Mouse (Mus musculus): Measurements from ENCODE around the gene Hdac9.

DNA sequence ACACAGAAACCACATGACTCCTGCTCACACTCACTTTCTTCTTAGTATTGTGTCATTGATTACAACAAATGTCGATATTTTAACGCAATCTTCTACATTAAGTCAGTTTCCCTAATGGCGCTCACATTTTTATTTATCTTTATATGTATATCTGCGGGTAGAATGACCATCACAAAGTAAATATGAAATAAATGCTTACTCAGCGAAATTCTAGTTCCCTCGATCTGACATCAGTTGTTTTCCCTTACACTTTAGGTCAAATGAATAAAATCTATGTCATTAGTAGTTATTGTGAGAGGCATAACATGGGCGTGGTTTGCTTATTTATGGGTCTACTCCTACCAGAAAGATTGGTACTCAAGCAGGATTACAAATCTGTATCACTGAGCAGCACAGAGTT, 514.8 kb downstream of the Hdac9 start:
- TF ChIP-seq POLR2A (IDR thresholded peaks at IDR 0.05; ENCODE audit: borderline replicate concordance, control insufficient read depth, low read depth, low read length), result no peak
- no peak for TF ChIP-seq CTCF (IDR thresholded peaks at IDR 0.05; ENCODE audit: control insufficient read depth, insufficient read depth, low read length)
